Mouse (Mus musculus): ENCODE measurements at regions not wholly inside any gene's neighbourhood (a gene's known extent, or its start where the extent isn't known, plus 50 kb on each side); places are given as distances from the start of the nearest gene placed in this dataset.
A peak's percentile ranks its signal among the peaks of the same experiment; 100 is the strongest.

GRCm38 (mm10) chr6:107894296-107895090 is 170.4 kb upstream of the Setmar start:
- Histone ChIP-seq H3K27me3 (no peaks in the 10 kb centered on the region), H3K4me3 (replicated peaks) (no peak overlapping the region), H3K9me3 (no peaks in the 10 kb centered on the region), H3K4me1 (replicated peaks) (peaks cover 4% of the 10 kb centered on the region; the same call in 1 of the 2 replicates), H3K4me2 (replicated peaks) (no peak overlapping the region), H3K36me3 (no peaks in the 10 kb centered on the region), H3K27ac (no peak overlapping the region), H3K9ac (replicated peaks) (no peak overlapping the region)
- ATAC-seq, result 0 out of 2 replicates have a peak, but pooled peaks have one; percentile 34
- 56% methylated on average over 5 of the region's 5 CpGs for WGBS

GRCm38 (mm10) chr6:107910576-107910975 is 154.3 kb upstream of the Setmar start:
- Histone ChIP-seq H3K4me2 (replicated peaks) (no peak overlapping the region), H3K36me3 (no peaks in the 10 kb centered on the region), H3K9ac (replicated peaks) (no peak overlapping the region), H3K27ac (no peak overlapping the region), H3K4me3 (replicated peaks) (no peak overlapping the region), H3K27me3 (no peaks in the 10 kb centered on the region), H3K9me3 (no peaks in the 10 kb centered on the region), H3K4me1 (replicated peaks) (no peaks in the 10 kb centered on the region)
- ATAC-seq, result no peak

- no peaks in the 10 kb centered on the region for H3K4me1 ChIP-seq (replicated peaks)
- whole genome bisulfite sequencing, result 71% methylated on average over 2 of the region's 2 CpGs
- H3K9ac ChIP-seq (replicated peaks), result no peak overlapping the region
- H3K27me3 ChIP-seq, result no peaks in the 10 kb centered on the region
- H3K36me3 ChIP-seq, result no peaks in the 10 kb centered on the region
- no peaks in the 10 kb centered on the region for H3K9me3 ChIP-seq
- H3K4me3 ChIP-seq (replicated peaks), result no peak overlapping the region
- no peak overlapping the region for H3K27ac ChIP-seq
- ATAC-seq, result no peak
- no peak overlapping the region for H3K4me2 ChIP-seq (replicated peaks)
Observed at GRCm38 (mm10) chr6:107911387-107911786, 153.5 kb upstream of the Setmar start.

GRCm38 (mm10) chr6:107923528-107924199 is 141.2 kb upstream of the Setmar start:
- ATAC-seq, result peak; percentile 94
- no peaks in the 10 kb centered on the region for H3K9me3 ChIP-seq
- no peak overlapping the region for H3K4me3 ChIP-seq (replicated peaks)
- H3K4me1 ChIP-seq (replicated peaks), result no peaks in the 10 kb centered on the region
- no peaks in the 10 kb centered on the region for H3K36me3 ChIP-seq
- WGBS, result 51% methylated on average over 12 of the region's 12 CpGs
- no peak overlapping the region for H3K4me2 ChIP-seq (replicated peaks)
- H3K9ac ChIP-seq (replicated peaks), result no peak overlapping the region
- 0 out of 2 replicates have a peak overlapping the region, but pooled peaks have one; percentile 27 for H3K27ac ChIP-seq
- H3K27me3 ChIP-seq, result no peaks in the 10 kb centered on the region

- no peak overlapping the region for H3K4me2 ChIP-seq (replicated peaks)
- H3K4me3 ChIP-seq (replicated peaks), result no peak overlapping the region
- ATAC-seq, result no peak
- no peaks in the 10 kb centered on the region for H3K36me3 ChIP-seq
- no peak overlapping the region for H3K9ac ChIP-seq (replicated peaks)
- WGBS, result 58% methylated on average over 7 of the region's 7 CpGs
- no peaks in the 10 kb centered on the region for H3K9me3 ChIP-seq
- 0 out of 2 replicates have a peak overlapping the region, but pooled peaks have one; percentile 27 for H3K27ac ChIP-seq
- no peaks in the 10 kb centered on the region for H3K27me3 ChIP-seq
- H3K4me1 ChIP-seq (replicated peaks), result no peaks in the 10 kb centered on the region
Observed at GRCm38 (mm10) chr6:107924200-107924735, 140.6 kb upstream of the Setmar start.

- H3K4me3 ChIP-seq (replicated peaks), result no peak overlapping the region
- WGBS, result 35% methylated on average over 8 of the region's 8 CpGs
- H3K4me2 ChIP-seq (replicated peaks), result no peak overlapping the region
- no peaks in the 10 kb centered on the region for H3K36me3 ChIP-seq
- H3K27me3 ChIP-seq, result no peaks in the 10 kb centered on the region
- no peak overlapping the region for H3K9ac ChIP-seq (replicated peaks)
- ATAC-seq, result peak; percentile 70; the same call in 1 of the 2 replicates
- peaks cover 7% of the 10 kb centered on the region for H3K4me1 ChIP-seq (replicated peaks)
- peak overlapping the region; percentile 39; the same call in 1 of the 2 replicates for H3K27ac ChIP-seq
- no peaks in the 10 kb centered on the region for H3K9me3 ChIP-seq
Observed at GRCm38 (mm10) chr6:107930439-107931173, 134.2 kb upstream of the Setmar start.

- peaks cover 7% of the 10 kb centered on the region for H3K4me1 ChIP-seq (replicated peaks)
- no peak overlapping the region for H3K9ac ChIP-seq (replicated peaks)
- no peaks in the 10 kb centered on the region for H3K27me3 ChIP-seq
- no peak overlapping the region for H3K4me3 ChIP-seq (replicated peaks)
- peak overlapping the region; percentile 39; the same call in 1 of the 2 replicates for H3K27ac ChIP-seq
- no peaks in the 10 kb centered on the region for H3K9me3 ChIP-seq
- ATAC-seq, result no peak
- WGBS, result 61% methylated on average over 4 of the region's 4 CpGs
- no peaks in the 10 kb centered on the region for H3K36me3 ChIP-seq
- H3K4me2 ChIP-seq (replicated peaks), result no peak overlapping the region
Observed at GRCm38 (mm10) chr6:107931174-107931557, 133.7 kb upstream of the Setmar start.

GRCm38 (mm10) chr6:107936075-107936635 is 128.7 kb upstream of the Setmar start:
- H3K4me2 ChIP-seq (replicated peaks), result no peak overlapping the region
- ATAC-seq, result no peak
- WGBS, result 93% methylated on average over 6 of the region's 6 CpGs

GRCm38 (mm10) chr6:107968694-107969093 is 96.2 kb upstream of the Setmar start:
- no peaks in the 10 kb centered on the region for H3K27me3 ChIP-seq
- no peaks in the 10 kb centered on the region for H3K9me3 ChIP-seq
- H3K4me1 ChIP-seq (replicated peaks), result no peaks in the 10 kb centered on the region
- H3K4me3 ChIP-seq (replicated peaks), result no peak overlapping the region
- 78% methylated on average over 2 of the region's 2 CpGs for WGBS
- H3K36me3 ChIP-seq, result no peaks in the 10 kb centered on the region
- no peak overlapping the region for H3K9ac ChIP-seq (replicated peaks)
- no peak for ATAC-seq
- no peak overlapping the region for H3K4me2 ChIP-seq (replicated peaks)
- no peak overlapping the region for H3K27ac ChIP-seq

More at GRCm38 (mm10) chr6:107936075-107936635, 128.7 kb upstream of the Setmar start:
- Histone ChIP-seq H3K9me3 (no peaks in the 10 kb centered on the region), H3K4me3 (replicated peaks) (no peak overlapping the region), H3K27ac (no peak overlapping the region), H3K27me3 (no peaks in the 10 kb centered on the region), H3K9ac (replicated peaks) (no peak overlapping the region), H3K36me3 (no peaks in the 10 kb centered on the region), H3K4me1 (replicated peaks) (peaks cover 1% of the 10 kb centered on the region)

GRCm38 (mm10) chr6:107998921-107999690 is 65.7 kb upstream of the Setmar start:
- H3K36me3 ChIP-seq, result no peaks in the 10 kb centered on the region
- H3K4me1 ChIP-seq (replicated peaks), result no peaks in the 10 kb centered on the region
- no peak overlapping the region for H3K4me3 ChIP-seq (replicated peaks)
- WGBS, result 82% methylated on average over 8 of the region's 8 CpGs
- no peak overlapping the region for H3K9ac ChIP-seq (replicated peaks)
- H3K4me2 ChIP-seq (replicated peaks), result no peak overlapping the region
- ATAC-seq, result no peak
- no peaks in the 10 kb centered on the region for H3K9me3 ChIP-seq
- no peaks in the 10 kb centered on the region for H3K27me3 ChIP-seq
- H3K27ac ChIP-seq, result no peak overlapping the region

- no peak for ATAC-seq
- Histone ChIP-seq H3K4me2 (replicated peaks) (no peak overlapping the region), H3K9ac (replicated peaks) (no peak overlapping the region), H3K4me1 (replicated peaks) (no peaks in the 10 kb centered on the region), H3K4me3 (replicated peaks) (no peak overlapping the region), H3K36me3 (no peaks in the 10 kb centered on the region), H3K27me3 (no peaks in the 10 kb centered on the region), H3K27ac (no peak overlapping the region), H3K9me3 (no peaks in the 10 kb centered on the region)
- 72% methylated on average over 1 of the region's 1 CpGs for WGBS
Observed at GRCm38 (mm10) chr6:108003231-108003630, 61.6 kb upstream of the Setmar start.
